Mouse (Mus musculus): ENCODE data around the gene Tc2n. TPM values are rescaled to one million over a fixed set of nuclear protein-coding genes. Genes with fewer than 3 reads are reported as not detected.
A peak's percentile ranks its signal among the peaks of the same experiment; 100 is the strongest.
"Not testable (repeated sequence)": the region's sequence is repeated elsewhere in the genome, so short reads cannot be mapped to it uniquely, and the experiment has no call there.

Gene Tc2n
- polyA plus RNA-seq, 1 experiment from 2014 or later: 0.80 TPM

GRCm38 (mm10) chr12:101740486-101740885 lies 22.2 kb upstream of the Tc2n start:
- Histone ChIP-seq H3K4me3 (ENCODE audit: low read length) (no peak overlapping the region), H3K9me3 (ENCODE audit: low read length) (no peaks in the 10 kb centered on the region), H3K36me3 (ENCODE audit: insufficient read depth, low read length) (no peaks in the 10 kb centered on the region), H3K27me3 (ENCODE audit: insufficient read depth, low read length) (no peaks in the 10 kb centered on the region), H3K4me2 (replicated peaks; ENCODE audit: low read depth, low read length) (no peak overlapping the region), H3K27ac (ENCODE audit: low read length) (peak overlapping the region; percentile 52; the same call in 1 of the 2 replicates), H3K4me1 (ENCODE audit: insufficient read depth, low read length) (peaks cover 7% of the 10 kb centered on the region; the same call in 1 of the 2 replicates), H3K9ac (replicated peaks; ENCODE audit: low read length) (no peak overlapping the region)
- 33% methylated on average over 2 of the region's 2 CpGs for WGBS
- no peak for ATAC-seq (ENCODE audit: low FRiP score, low TSS enrichment)

DNA sequence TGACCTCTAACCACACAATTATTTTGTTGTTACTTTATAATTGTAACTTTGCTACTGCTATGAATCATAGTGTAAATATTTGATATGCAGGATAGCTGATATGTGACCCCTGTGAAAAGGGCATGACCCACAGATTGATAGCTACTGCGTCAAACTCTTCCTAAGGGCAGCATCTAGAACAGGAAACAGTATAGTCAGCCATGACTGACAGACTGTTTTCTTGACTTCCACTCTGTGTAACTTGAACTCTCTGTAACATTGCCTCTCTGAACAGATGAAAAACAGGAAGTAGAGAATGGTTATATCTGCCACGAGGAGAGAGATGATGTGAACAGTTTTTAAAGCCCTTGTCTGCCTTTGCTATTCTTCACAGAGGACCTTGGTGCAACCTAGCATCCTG lies 21.7 kb upstream of the Tc2n start:
- Histone ChIP-seq H3K9me3 (ENCODE audit: low read length) (no peaks in the 10 kb centered on the region), H3K4me3 (ENCODE audit: low read length) (no peak overlapping the region), H3K9ac (replicated peaks; ENCODE audit: low read length) (no peak overlapping the region), H3K4me1 (ENCODE audit: insufficient read depth, low read length) (peaks cover 7% of the 10 kb centered on the region; the same call in 1 of the 2 replicates), H3K4me2 (replicated peaks; ENCODE audit: low read depth, low read length) (no peak overlapping the region), H3K27ac (ENCODE audit: low read length) (peak overlapping the region; percentile 52; the same call in 1 of the 2 replicates), H3K36me3 (ENCODE audit: insufficient read depth, low read length) (no peaks in the 10 kb centered on the region), H3K27me3 (ENCODE audit: insufficient read depth, low read length) (no peaks in the 10 kb centered on the region)
- WGBS: 12% methylated on average over 2 of the region's 2 CpGs
- no peak for ATAC-seq (ENCODE audit: low FRiP score, low TSS enrichment)

- H3K4me3 ChIP-seq (ENCODE audit: low read length): peak overlapping the region; percentile 73
- no peaks in the 10 kb centered on the region for H3K36me3 ChIP-seq (ENCODE audit: insufficient read depth, low read length)
- peaks cover 2% of the 10 kb centered on the region; the same call in 1 of the 2 replicates for H3K27me3 ChIP-seq (ENCODE audit: insufficient read depth, low read length)
- H3K4me1 ChIP-seq (ENCODE audit: insufficient read depth, low read length): peaks cover 3% of the 10 kb centered on the region; the same call in 1 of the 2 replicates
- H3K9me3 ChIP-seq (ENCODE audit: low read length): no peaks in the 10 kb centered on the region
- peak overlapping the region; percentile 61; the same call in 1 of the 2 replicates for H3K9ac ChIP-seq (replicated peaks; ENCODE audit: low read length)
- no peak overlapping the region for H3K27ac ChIP-seq (ENCODE audit: low read length)
- peak overlapping the region; percentile 99 for H3K4me2 ChIP-seq (replicated peaks; ENCODE audit: low read depth, low read length)
- ATAC-seq (ENCODE audit: low FRiP score, low TSS enrichment): peak; percentile 83
- whole genome bisulfite sequencing: 0% methylated on average over 9 of the region's 9 CpGs
Observed at GRCm38 (mm10) chr12:101718755-101719150, 430 bp upstream of the Tc2n start.

GRCm38 (mm10) chr12:101699176-101699575 lies 19.1 kb downstream of the Tc2n start:
- H3K9ac ChIP-seq (replicated peaks; ENCODE audit: low read length): no peak overlapping the region
- no peak for ATAC-seq (ENCODE audit: low FRiP score, low TSS enrichment)
- no peak overlapping the region for H3K4me3 ChIP-seq (ENCODE audit: low read length)
- 82% methylated on average over 3 of the region's 3 CpGs for WGBS
- no peaks in the 10 kb centered on the region for H3K27me3 ChIP-seq (ENCODE audit: insufficient read depth, low read length)
- H3K4me2 ChIP-seq (replicated peaks; ENCODE audit: low read depth, low read length): no peak overlapping the region
- no peak overlapping the region for H3K27ac ChIP-seq (ENCODE audit: low read length)
- H3K9me3 ChIP-seq (ENCODE audit: low read length): no peaks in the 10 kb centered on the region
- no peaks in the 10 kb centered on the region for H3K4me1 ChIP-seq (ENCODE audit: insufficient read depth, low read length)
- no peaks in the 10 kb centered on the region for H3K36me3 ChIP-seq (ENCODE audit: insufficient read depth, low read length)

DNA sequence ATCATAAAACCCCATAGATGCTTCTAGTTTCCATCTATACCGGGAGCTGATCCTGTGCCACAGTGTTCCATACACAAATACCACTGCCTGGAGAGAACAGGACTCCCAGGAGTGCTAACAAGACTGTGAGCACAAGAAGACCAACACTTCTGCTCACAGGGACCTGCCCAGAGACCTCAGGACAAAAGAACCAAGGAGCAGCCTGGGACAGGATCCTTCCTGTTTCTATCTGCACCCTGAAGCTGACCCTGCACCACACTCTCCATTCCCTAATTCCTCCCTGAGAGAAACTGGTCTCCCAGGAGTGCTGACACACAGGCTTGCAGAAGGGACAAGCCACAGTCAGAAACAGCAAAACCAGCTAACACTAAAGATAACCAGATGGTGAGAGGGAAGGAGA lies 21.8 kb downstream of the Tc2n start:
- WGBS: 76% methylated on average over 1 of the region's 1 CpGs
- ATAC-seq (ENCODE audit: low FRiP score, low TSS enrichment): no peak

DNA sequence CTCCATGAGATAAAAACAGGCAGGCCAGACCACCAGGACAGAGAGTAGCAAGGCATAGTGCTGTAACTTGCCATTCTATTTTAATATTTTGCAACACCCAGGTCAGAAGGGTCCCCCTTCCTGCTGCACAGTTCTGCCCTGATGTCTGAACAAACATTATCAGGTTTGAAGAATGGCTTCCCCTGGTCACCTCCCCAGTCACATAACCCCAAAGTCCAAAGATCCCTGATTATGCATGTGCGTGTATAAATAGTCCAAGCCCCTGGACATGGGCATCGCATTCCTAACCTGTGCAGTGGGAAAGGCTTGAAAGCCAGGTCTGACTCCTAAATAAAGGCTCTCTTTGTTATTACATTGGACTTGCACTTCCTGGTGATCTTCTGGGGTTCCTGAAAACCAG lies 37.8 kb downstream of the Tc2n start:
- Histone ChIP-seq H3K36me3 (ENCODE audit: insufficient read depth, low read length) (no peaks in the 10 kb centered on the region), H3K4me2 (replicated peaks; ENCODE audit: low read depth, low read length) (no peak overlapping the region), H3K27me3 (ENCODE audit: insufficient read depth, low read length) (no peaks in the 10 kb centered on the region), H3K9ac (replicated peaks; ENCODE audit: low read length) (no peak overlapping the region), H3K27ac (ENCODE audit: low read length) (no peak overlapping the region), H3K4me1 (ENCODE audit: insufficient read depth, low read length) (no peaks in the 10 kb centered on the region), H3K9me3 (ENCODE audit: low read length) (no peaks in the 10 kb centered on the region), H3K4me3 (ENCODE audit: low read length) (no peak overlapping the region)
- ATAC-seq (ENCODE audit: low FRiP score, low TSS enrichment): no peak
- 70% methylated on average over 2 of the region's 2 CpGs for WGBS

More for the DNA sequence above, 21.8 kb downstream of the Tc2n start:
- Histone ChIP-seq H3K4me2 (replicated peaks; ENCODE audit: low read depth, low read length) (no peak overlapping the region), H3K27ac (ENCODE audit: low read length) (no peak overlapping the region), H3K36me3 (ENCODE audit: insufficient read depth, low read length) (no peaks in the 10 kb centered on the region), H3K4me3 (ENCODE audit: low read length) (no peak overlapping the region), H3K9me3 (ENCODE audit: low read length) (no peaks in the 10 kb centered on the region), H3K4me1 (ENCODE audit: insufficient read depth, low read length) (no peaks in the 10 kb centered on the region), H3K27me3 (ENCODE audit: insufficient read depth, low read length) (no peaks in the 10 kb centered on the region), H3K9ac (replicated peaks; ENCODE audit: low read length) (no peak overlapping the region)

DNA sequence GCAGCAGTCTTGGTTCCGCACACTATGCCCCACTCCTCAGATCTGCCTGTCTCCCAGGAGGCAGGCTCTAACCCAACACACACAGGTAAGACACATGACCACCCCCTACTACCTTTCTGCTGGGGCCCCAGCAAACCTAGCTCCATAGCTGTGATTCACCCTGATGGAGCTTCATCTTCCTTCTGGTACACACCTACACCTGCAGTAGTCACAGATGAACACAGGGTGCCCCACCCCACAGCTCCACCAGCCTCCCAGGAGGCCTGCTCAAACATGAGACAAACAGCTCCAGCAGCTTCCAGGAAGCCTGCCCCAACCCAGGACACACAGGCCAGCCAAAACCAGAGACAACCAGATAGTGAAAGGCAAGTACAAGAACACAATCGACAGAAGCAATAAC lies 50.8 kb downstream of the Tc2n start:
- Histone ChIP-seq H3K4me2 (replicated peaks; ENCODE audit: low read depth, low read length) (no peak overlapping the region), H3K27me3 (ENCODE audit: insufficient read depth, low read length) (no peaks in the 10 kb centered on the region), H3K27ac (ENCODE audit: low read length) (no peak overlapping the region), H3K4me1 (ENCODE audit: insufficient read depth, low read length) (no peaks in the 10 kb centered on the region), H3K4me3 (ENCODE audit: low read length) (no peak overlapping the region), H3K36me3 (ENCODE audit: insufficient read depth, low read length) (no peaks in the 10 kb centered on the region), H3K9ac (replicated peaks; ENCODE audit: low read length) (no peak overlapping the region), H3K9me3 (ENCODE audit: low read length) (no peaks in the 10 kb centered on the region)
- no peak for ATAC-seq (ENCODE audit: low FRiP score, low TSS enrichment)
- WGBS: 93% methylated on average over 2 of the region's 2 CpGs

- Histone ChIP-seq H3K9me3 (ENCODE audit: low read length) (0 out of 2 replicates have a peak, but pooled peaks cover under 1% of the 10 kb centered on the region), H3K27me3 (ENCODE audit: insufficient read depth, low read length) (no peaks in the 10 kb centered on the region), H3K9ac (replicated peaks; ENCODE audit: low read length) (no peak overlapping the region), H3K36me3 (ENCODE audit: insufficient read depth, low read length) (no peaks in the 10 kb centered on the region), H3K27ac (ENCODE audit: low read length) (no peak overlapping the region), H3K4me1 (ENCODE audit: insufficient read depth, low read length) (no peaks in the 10 kb centered on the region), H3K4me2 (replicated peaks; ENCODE audit: low read depth, low read length) (no peak overlapping the region), H3K4me3 (ENCODE audit: low read length) (no peak overlapping the region)
- 81% methylated on average over 1 of the region's 1 CpGs for WGBS
- no peak for ATAC-seq (ENCODE audit: low FRiP score, low TSS enrichment)
Observed at GRCm38 (mm10) chr12:101633137-101633536, 85.2 kb downstream of the Tc2n start.

- not testable (repeated sequence) for H3K4me2 ChIP-seq (replicated peaks; ENCODE audit: low read depth, low read length); H3K9me3 ChIP-seq (ENCODE audit: low read length); H3K4me3 ChIP-seq (ENCODE audit: low read length); H3K27ac ChIP-seq (ENCODE audit: low read length); H3K36me3 ChIP-seq (ENCODE audit: insufficient read depth, low read length); H3K27me3 ChIP-seq (ENCODE audit: insufficient read depth, low read length); H3K4me1 ChIP-seq (ENCODE audit: insufficient read depth, low read length); H3K9ac ChIP-seq (replicated peaks; ENCODE audit: low read length); ATAC-seq (ENCODE audit: low FRiP score, low TSS enrichment)
Observed at GRCm38 (mm10) chr12:101606622-101607021, 111.7 kb downstream of the Tc2n start.
